ENCODE assay signal across 10 mouse cellular contexts in genomic region chr5:89819531-89819930, GRCm38 (mm10).
DNase-seq lines count a peak whose midpoint lies in the region; ATAC-seq and TF ChIP-seq lines count a peak whose summit lies in the region.
"Had no signal": no experiment of that assay in that cellular context is flagged by ENCODE, and none has a peak within 500 bp of the region (broad histone marks: within the 10 kb centered on the region; RNA-seq: fewer than 3 reads in every experiment).

No protein-coding gene starts in this region.

- TF ChIP-seq CTCF in forebrain, postnatal 0 days (IDR thresholded peaks at IDR 0.05; ENCODE audit: low read depth), result peak; percentile 42
- no peak for TF ChIP-seq CTCF in cerebellum, adult 2 months (IDR thresholded peaks at IDR 0.05; ENCODE audit: borderline replicate concordance, insufficient read depth, low read depth, low read length)

- no peak overlapping the region for H3K27ac ChIP-seq in forebrain, postnatal 0 days (ENCODE audit: low read depth, low read length)
- H3K27ac ChIP-seq in forebrain, embryonic 15.5 days (replicated peaks), result no peak overlapping the region
- H3K27ac ChIP-seq in midbrain, embryonic 11.5 days (ENCODE audit: low read depth, low read length), result no peak overlapping the region
- H3K27ac ChIP-seq in midbrain, embryonic 10.5 days (replicated peaks), result no peak overlapping the region
- H3K27ac ChIP-seq in cerebellum, adult 2 months (ENCODE audit: insufficient read depth, low read length), result no peak overlapping the region
- H3K27ac ChIP-seq: heart, embryonic 13.5 days; liver, embryonic 13.5 days had no signal

- H3K36me3 ChIP-seq in forebrain, postnatal 0 days (ENCODE audit: insufficient read depth), result no peaks in the 10 kb centered on the region
- H3K36me3 ChIP-seq in forebrain, embryonic 15.5 days, result no peaks in the 10 kb centered on the region
- H3K36me3 ChIP-seq in midbrain, embryonic 11.5 days (ENCODE audit: control insufficient read depth, insufficient read depth, low read length), result no peaks in the 10 kb centered on the region
- H3K36me3 ChIP-seq in midbrain, embryonic 10.5 days, result no peaks in the 10 kb centered on the region
- H3K36me3 ChIP-seq: heart, embryonic 13.5 days; liver, embryonic 13.5 days had no signal

- H3K4me2 ChIP-seq in forebrain, postnatal 0 days (ENCODE audit: low read depth), result no peak overlapping the region
- no peak overlapping the region for H3K4me2 ChIP-seq in forebrain, embryonic 15.5 days (replicated peaks)
- H3K4me2 ChIP-seq in midbrain, embryonic 11.5 days, result no peak overlapping the region
- H3K4me2 ChIP-seq: heart, embryonic 13.5 days; liver, embryonic 13.5 days had no signal

- ATAC-seq in forebrain, postnatal 0 days, result no peak
- ATAC-seq in forebrain, embryonic 15.5 days (replicated peaks), result no peak
- no peak for ATAC-seq in midbrain, embryonic 11.5 days (ENCODE audit: low FRiP score)

- 23% methylated on average over 3 of the region's 3 CpGs for WGBS in forebrain, postnatal 0 days
- WGBS in forebrain, embryonic 15.5 days, result 32% methylated on average over 3 of the region's 3 CpGs
- 23% methylated on average over 3 of the region's 3 CpGs for WGBS in midbrain, embryonic 11.5 days
- WGBS in midbrain, embryonic 10.5 days, result 28% methylated on average over 3 of the region's 3 CpGs
- 21% methylated on average over 3 of the region's 3 CpGs for WGBS in cerebellum, adult 2 months

- peak; percentile 55 for DNase-seq in forebrain, postnatal 0 days
- DNase-seq in midbrain, embryonic 11.5 days (ENCODE audit: low spot score, missing footprints), result peak; percentile 79
- DNase-seq in midbrain, embryonic 10.5 days (ENCODE audit: low spot score), result no peak
- peak; percentile 36 for DNase-seq in c-Kit-positive CD71-negative TER-119-negative erythroid progenitor cells, embryonic 14.5 days (ENCODE audit: low read depth)
- DNase-seq in retina, adult 2 months (ENCODE audit: low read depth, low spot score), result peak; percentile 36
- DNase-seq in gastrocnemius, postnatal 25 days, result no peak
- DNase-seq in cerebellum, adult 2 months, result no peak
- DNase-seq: liver, embryonic 13.5 days had no signal

- H3K4me1 ChIP-seq in forebrain, postnatal 0 days (ENCODE audit: insufficient read depth), result no peaks in the 10 kb centered on the region
- H3K4me1 ChIP-seq in forebrain, embryonic 15.5 days, result no peaks in the 10 kb centered on the region
- no peaks in the 10 kb centered on the region for H3K4me1 ChIP-seq in midbrain, embryonic 11.5 days (ENCODE audit: control insufficient read depth, insufficient read depth, low read length)
- no peaks in the 10 kb centered on the region for H3K4me1 ChIP-seq in midbrain, embryonic 10.5 days
- no peaks in the 10 kb centered on the region for H3K4me1 ChIP-seq in cerebellum, adult 2 months (ENCODE audit: control insufficient read depth, insufficient read depth, low read length)

- no peak overlapping the region for H3K9ac ChIP-seq in forebrain, postnatal 0 days
- no peak overlapping the region for H3K9ac ChIP-seq in forebrain, embryonic 15.5 days (replicated peaks)
- H3K9ac ChIP-seq in midbrain, embryonic 11.5 days (ENCODE audit: low read length), result no peak overlapping the region
- H3K9ac ChIP-seq: heart, embryonic 13.5 days; liver, embryonic 13.5 days had no signal

- no peaks in the 10 kb centered on the region for H3K27me3 ChIP-seq in forebrain, postnatal 0 days (ENCODE audit: insufficient read depth, low read length)
- no peaks in the 10 kb centered on the region for H3K27me3 ChIP-seq in forebrain, embryonic 15.5 days
- no peaks in the 10 kb centered on the region for H3K27me3 ChIP-seq in midbrain, embryonic 11.5 days (ENCODE audit: control insufficient read depth, insufficient read depth, low read length)
- H3K27me3 ChIP-seq in midbrain, embryonic 10.5 days (ENCODE audit: low read depth, poor library complexity, severe bottlenecking), result no peaks in the 10 kb centered on the region
- H3K27me3 ChIP-seq in cerebellum, adult 2 months (ENCODE audit: control insufficient read depth, insufficient read depth, low read length), result no peaks in the 10 kb centered on the region
- H3K27me3 ChIP-seq: heart, embryonic 13.5 days; liver, embryonic 13.5 days had no signal

- H3K9me3 ChIP-seq in forebrain, postnatal 0 days (ENCODE audit: low read length), result no peaks in the 10 kb centered on the region
- no peaks in the 10 kb centered on the region for H3K9me3 ChIP-seq in forebrain, embryonic 15.5 days
- no peaks in the 10 kb centered on the region for H3K9me3 ChIP-seq in midbrain, embryonic 11.5 days (ENCODE audit: control insufficient read depth, low read length)
- no peaks in the 10 kb centered on the region for H3K9me3 ChIP-seq in midbrain, embryonic 10.5 days (replicated peaks)
- H3K9me3 ChIP-seq: heart, embryonic 13.5 days; liver, embryonic 13.5 days had no signal

- TF ChIP-seq POLR2A in cerebellum, adult 2 months (IDR thresholded peaks at IDR 0.05; ENCODE audit: borderline replicate concordance, insufficient read depth, low read length), result no peak

- H3K4me3 ChIP-seq in forebrain, postnatal 0 days (ENCODE audit: low read depth, low read length), result no peak overlapping the region
- H3K4me3 ChIP-seq in forebrain, embryonic 15.5 days, result no peak overlapping the region
- H3K4me3 ChIP-seq in midbrain, embryonic 11.5 days (ENCODE audit: low read depth, low read length), result no peak overlapping the region
- H3K4me3 ChIP-seq in midbrain, embryonic 10.5 days, result no peak overlapping the region
- no peak overlapping the region for H3K4me3 ChIP-seq in cerebellum, adult 2 months (replicated peaks; ENCODE audit: insufficient read depth, low read depth, low read length)
- H3K4me3 ChIP-seq: heart, embryonic 13.5 days; liver, embryonic 13.5 days had no signal

Comparison
In these comparisons a context has a peak if more than half of its experiments do, and no peak if none do; other contexts are left out.
1. DNase-seq: peak in forebrain, postnatal 0 days (single experiment), midbrain, embryonic 11.5 days (single experiment), c-Kit-positive CD71-negative TER-119-negative erythroid progenitor cells, embryonic 14.5 days (single experiment) and retina, adult 2 months (single experiment); none in midbrain, embryonic 10.5 days (single experiment), gastrocnemius, postnatal 25 days (single experiment) and cerebellum, adult 2 months (0 of 2).